Mouse (Mus musculus): Measurements from ENCODE around the gene Uqcc2. TPM values are rescaled to one million over a fixed set of nuclear protein-coding genes. Genes with fewer than 3 reads are reported as not detected.

Uqcc2 gene
- polyA plus RNA-seq, 1 experiment from 2014 or later: 257 TPM

DNA sequence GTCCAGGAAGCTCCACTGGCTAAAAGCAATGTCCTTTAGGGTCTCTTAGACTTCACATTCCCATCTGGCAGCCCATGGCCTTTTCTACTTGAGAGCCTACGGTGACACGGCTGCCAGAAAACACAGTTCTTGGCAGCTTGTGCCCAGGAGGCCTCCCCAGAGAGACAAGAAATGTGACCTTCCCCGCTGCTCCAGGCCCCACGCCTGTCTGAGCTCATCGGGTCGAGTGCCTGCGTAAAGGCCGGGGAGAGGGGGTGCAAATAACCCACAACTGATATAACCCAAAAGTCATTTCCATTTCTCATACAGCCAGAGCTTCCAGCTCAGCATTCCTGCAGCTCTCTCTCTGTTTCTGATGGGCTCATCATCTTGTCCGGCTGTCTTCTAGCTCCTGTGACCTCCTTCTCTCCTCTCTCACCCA is 20.1 kb upstream of the Uqcc2 start:
- Histone ChIP-seq H3K27me3 (no peaks in the 10 kb centered on the region), H3K9ac (no peak overlapping the region), H3K36me3 (no peaks in the 10 kb centered on the region), H3K4me1 (peaks cover 13% of the 10 kb centered on the region; the same call in 1 of the 2 replicates), H3K4me2 (no peak overlapping the region), H3K4me3 (no peak overlapping the region), H3K9me3 (no peaks in the 10 kb centered on the region), H3K27ac (no peak overlapping the region)
- WGBS: 36% methylated on average over 9 of the region's 9 CpGs
- no peak for ATAC-seq (ENCODE audit: borderline replicate concordance, extremely low read depth, low FRiP score, low TSS enrichment)

DNA sequence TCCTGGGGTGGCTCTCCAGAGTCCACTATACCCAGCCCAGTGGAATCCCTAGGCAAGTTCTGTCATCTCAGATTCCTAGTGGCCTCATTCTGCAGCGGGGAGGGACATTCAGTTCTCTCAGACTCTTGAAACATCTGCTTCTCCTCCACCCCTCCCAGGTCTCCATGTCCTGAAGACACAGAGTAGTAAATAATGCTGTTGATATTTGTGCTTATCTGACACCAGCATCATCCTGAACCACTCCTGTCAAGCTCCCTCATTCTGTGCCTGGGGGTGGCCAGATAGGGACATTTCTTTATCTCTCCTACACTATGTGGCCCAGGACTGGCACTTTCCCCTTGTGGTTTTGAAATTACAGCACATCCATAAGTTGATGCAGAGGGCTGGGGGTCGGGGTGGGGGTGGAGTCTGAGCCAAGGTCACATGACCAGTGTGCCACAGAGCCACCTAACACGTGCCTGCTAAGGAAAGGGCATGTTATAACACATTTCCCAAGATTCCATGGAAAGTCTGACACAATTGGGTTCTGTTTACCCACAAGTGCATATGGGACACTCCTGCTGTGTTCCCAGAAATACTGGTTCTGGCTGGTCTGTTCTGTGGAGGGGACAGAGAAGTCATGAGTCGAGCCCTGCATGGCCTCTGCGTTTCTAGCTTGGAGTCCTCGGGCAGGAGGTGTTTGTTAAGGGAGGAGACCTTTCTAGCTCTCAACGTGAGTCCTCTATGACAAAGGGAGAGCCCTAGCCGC is 19.4 kb upstream of the Uqcc2 start:
- WGBS: 41% methylated on average over 8 of the region's 8 CpGs
- no peaks in the 10 kb centered on the region for H3K27me3 ChIP-seq
- no peaks in the 10 kb centered on the region for H3K9me3 ChIP-seq
- no peak; the same call in 1 of the 2 replicates for ATAC-seq (ENCODE audit: borderline replicate concordance, extremely low read depth, low FRiP score, low TSS enrichment)
- no peak overlapping the region for H3K9ac ChIP-seq
- H3K4me1 ChIP-seq: peaks cover 13% of the 10 kb centered on the region; the same call in 1 of the 2 replicates
- no peaks in the 10 kb centered on the region for H3K36me3 ChIP-seq
- H3K4me2 ChIP-seq: no peak overlapping the region
- no peak overlapping the region for H3K4me3 ChIP-seq
- H3K27ac ChIP-seq: no peak overlapping the region

DNA sequence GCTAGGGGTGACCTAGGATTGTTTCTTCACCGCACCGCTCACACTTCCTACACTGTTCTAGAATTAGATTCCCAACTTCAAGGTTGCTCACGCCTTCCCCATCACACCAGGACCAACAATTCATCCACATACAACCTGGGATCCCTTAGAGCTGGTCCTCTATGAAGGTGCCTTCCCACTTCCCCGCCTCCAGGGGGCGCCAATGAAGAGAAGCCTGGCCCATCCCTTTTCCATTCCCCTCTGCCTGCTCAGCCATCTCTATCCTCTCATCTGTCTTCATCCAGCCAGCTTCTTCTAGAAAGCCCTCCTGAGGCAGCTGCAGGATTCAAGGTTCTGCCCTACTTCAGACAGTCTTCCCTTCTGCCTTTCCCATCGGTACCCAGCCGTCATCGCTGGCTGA is 17.7 kb upstream of the Uqcc2 start:
- Histone ChIP-seq H3K4me3 (no peak overlapping the region), H3K36me3 (no peaks in the 10 kb centered on the region), H3K9ac (no peak overlapping the region), H3K9me3 (no peaks in the 10 kb centered on the region), H3K4me2 (no peak overlapping the region), H3K4me1 (peaks cover 17% of the 10 kb centered on the region; the same call in 1 of the 2 replicates), H3K27ac (no peak overlapping the region), H3K27me3 (no peaks in the 10 kb centered on the region)
- WGBS: 72% methylated on average over 8 of the region's 8 CpGs
- no peak for ATAC-seq (ENCODE audit: borderline replicate concordance, extremely low read depth, low FRiP score, low TSS enrichment)

DNA sequence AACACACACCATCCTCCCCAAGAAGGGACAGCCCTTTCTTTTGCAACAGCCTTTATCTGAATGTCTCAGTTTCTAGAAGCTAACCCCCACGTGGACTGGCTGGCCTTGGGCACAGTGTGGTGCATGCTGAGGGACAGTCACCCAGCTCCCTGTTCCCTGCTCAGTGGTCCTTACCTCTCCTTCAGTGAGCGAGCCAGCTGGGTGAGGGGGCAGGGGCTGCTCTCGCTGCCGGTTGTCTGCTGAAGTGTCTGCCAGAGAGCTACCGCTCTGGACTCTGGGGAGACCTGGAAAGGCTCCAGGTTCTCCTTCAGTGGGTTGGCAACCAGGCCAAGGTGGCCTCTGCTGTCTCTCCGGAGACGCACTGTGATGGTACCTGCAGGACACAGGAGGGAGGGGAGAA is 17.2 kb upstream of the Uqcc2 start:
- no peaks in the 10 kb centered on the region for H3K27me3 ChIP-seq
- WGBS: 44% methylated on average over 7 of the region's 7 CpGs
- H3K4me1 ChIP-seq: peaks cover 17% of the 10 kb centered on the region; the same call in 1 of the 2 replicates
- no peaks in the 10 kb centered on the region for H3K36me3 ChIP-seq
- no peak overlapping the region for H3K9ac ChIP-seq
- no peak for ATAC-seq (ENCODE audit: borderline replicate concordance, extremely low read depth, low FRiP score, low TSS enrichment)
- no peak overlapping the region for H3K27ac ChIP-seq
- no peak overlapping the region for H3K4me3 ChIP-seq
- H3K9me3 ChIP-seq: no peaks in the 10 kb centered on the region
- no peak overlapping the region for H3K4me2 ChIP-seq

DNA sequence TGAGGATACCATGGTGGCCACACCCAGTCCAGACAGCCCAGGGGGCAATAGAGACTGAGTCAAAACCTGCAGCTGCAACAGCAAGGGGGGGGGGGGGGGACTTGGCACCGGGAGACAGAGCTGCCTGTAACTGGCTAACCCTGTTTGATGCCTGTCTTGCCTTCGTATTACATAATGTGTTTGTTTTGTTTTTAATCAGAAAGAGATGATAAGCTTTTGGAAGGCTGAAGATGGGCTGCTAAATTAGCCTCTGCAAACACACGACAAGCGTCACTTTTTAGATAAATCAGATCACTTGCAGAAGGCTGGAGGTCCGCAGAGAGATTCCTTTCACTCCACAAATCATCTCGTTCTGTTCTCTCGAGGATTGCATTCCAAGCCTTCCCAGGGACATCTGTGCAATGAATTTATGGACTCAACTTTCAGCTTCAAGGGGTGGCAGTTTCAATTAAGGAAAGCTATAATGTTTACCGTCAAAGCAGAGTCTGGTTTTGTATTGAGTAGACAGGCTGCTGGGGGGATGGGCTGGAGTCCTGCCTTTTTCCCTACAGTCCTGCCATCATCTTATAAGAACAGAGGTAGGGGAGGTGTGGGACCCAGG is 12.7 kb upstream of the Uqcc2 start:
- Histone ChIP-seq H3K27me3 (peaks cover 4% of the 10 kb centered on the region), H3K9me3 (no peaks in the 10 kb centered on the region), H3K36me3 (no peaks in the 10 kb centered on the region), H3K4me2 (no peak overlapping the region), H3K27ac (no peak overlapping the region), H3K4me3 (no peak overlapping the region), H3K9ac (no peak overlapping the region), H3K4me1 (0 out of 2 replicates have a peak, but pooled peaks cover 9% of the 10 kb centered on the region)
- 11% methylated on average over 8 of the region's 8 CpGs for WGBS
- ATAC-seq (ENCODE audit: borderline replicate concordance, extremely low read depth, low FRiP score, low TSS enrichment): no peak

DNA sequence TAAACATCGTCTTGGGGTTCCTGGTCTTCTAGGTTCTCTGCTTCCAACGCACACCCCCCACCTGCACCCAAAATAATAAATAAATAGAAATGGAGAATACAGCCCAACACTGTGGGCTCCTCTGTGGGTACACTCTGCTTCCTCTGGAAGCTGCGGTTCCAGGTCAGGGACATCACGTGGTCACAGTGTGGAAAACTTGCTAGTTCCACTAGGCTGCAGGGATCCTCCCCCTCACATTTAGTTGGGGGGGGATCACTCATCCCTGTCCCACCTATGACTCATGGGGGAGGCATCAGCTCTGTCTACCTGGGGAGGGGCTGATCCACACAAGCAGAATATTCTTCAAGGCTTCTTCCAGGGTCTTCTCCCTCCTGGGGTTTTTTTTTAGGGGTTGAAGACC is 10.4 kb upstream of the Uqcc2 start:
- Histone ChIP-seq H3K4me1 (0 out of 2 replicates have a peak, but pooled peaks cover 9% of the 10 kb centered on the region), H3K9me3 (no peaks in the 10 kb centered on the region), H3K9ac (no peak overlapping the region), H3K27me3 (peaks cover 4% of the 10 kb centered on the region), H3K27ac (no peak overlapping the region), H3K36me3 (no peaks in the 10 kb centered on the region), H3K4me3 (no peak overlapping the region), H3K4me2 (no peak overlapping the region)
- WGBS: 66% methylated on average over 4 of the region's 4 CpGs
- no peak for ATAC-seq (ENCODE audit: borderline replicate concordance, extremely low read depth, low FRiP score, low TSS enrichment)

DNA sequence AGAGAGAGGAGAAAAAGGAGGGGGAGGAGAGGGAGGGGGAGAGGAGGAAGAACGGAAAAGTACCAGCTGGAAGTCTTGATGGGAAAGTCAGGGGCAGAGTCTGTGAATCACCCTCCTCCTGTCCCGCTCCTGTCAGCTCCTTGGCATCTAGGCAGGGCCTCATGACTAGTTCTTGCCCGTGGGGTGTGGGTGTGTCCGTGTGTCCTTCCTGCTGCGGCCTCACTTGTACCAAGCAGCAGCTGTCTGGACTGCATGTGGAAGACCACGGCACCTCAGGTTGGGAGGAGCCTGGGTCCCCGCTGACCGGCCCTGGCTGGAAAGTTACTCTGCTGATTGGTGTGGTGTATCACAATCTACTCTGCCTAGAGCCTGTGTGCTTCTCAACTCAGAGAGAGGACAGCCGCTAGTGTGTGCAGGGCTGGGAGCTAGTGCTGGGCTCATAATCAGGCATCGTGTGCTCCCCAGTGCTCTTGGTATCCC is 8.3 kb upstream of the Uqcc2 start:
- peaks cover 4% of the 10 kb centered on the region for H3K27me3 ChIP-seq
- no peak overlapping the region for H3K27ac ChIP-seq
- H3K9ac ChIP-seq: no peak overlapping the region
- no peaks in the 10 kb centered on the region for H3K9me3 ChIP-seq
- peak overlapping the region; percentile 26; the same call in 1 of the 2 replicates for H3K4me2 ChIP-seq
- no peak overlapping the region for H3K4me3 ChIP-seq
- H3K4me1 ChIP-seq: 0 out of 2 replicates have a peak, but pooled peaks cover 9% of the 10 kb centered on the region
- H3K36me3 ChIP-seq: no peaks in the 10 kb centered on the region
- ATAC-seq (ENCODE audit: borderline replicate concordance, extremely low read depth, low FRiP score, low TSS enrichment): 0 out of 2 replicates have a peak, but pooled peaks have one; percentile 29
- WGBS: 33% methylated on average over 10 of the region's 10 CpGs

DNA sequence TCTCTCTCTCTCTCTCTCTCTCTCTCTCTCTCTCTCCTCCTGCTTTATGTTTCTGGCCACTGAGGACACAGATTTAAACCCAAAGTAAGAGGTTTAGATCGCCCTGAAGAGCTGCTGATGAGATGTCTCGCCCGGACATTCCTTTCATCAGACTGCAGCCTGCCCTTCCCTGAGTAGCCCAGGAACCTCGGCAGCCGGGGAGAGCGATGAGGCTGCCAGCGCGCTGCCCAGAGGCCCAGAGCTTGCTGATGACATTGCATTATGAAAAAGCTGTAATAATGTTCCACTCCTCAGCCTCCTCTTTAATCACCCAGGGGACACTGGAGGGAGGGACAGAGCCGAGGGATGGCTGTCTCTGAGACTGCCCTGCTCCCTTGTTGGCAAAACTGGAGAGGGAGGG is 6.5 kb upstream of the Uqcc2 start:
- no peak overlapping the region for H3K4me3 ChIP-seq
- no peaks in the 10 kb centered on the region for H3K36me3 ChIP-seq
- H3K9ac ChIP-seq: no peak overlapping the region
- no peak overlapping the region for H3K4me2 ChIP-seq
- H3K4me1 ChIP-seq: 0 out of 2 replicates have a peak, but pooled peaks cover 6% of the 10 kb centered on the region
- no peaks in the 10 kb centered on the region; the same call in 1 of the 2 replicates for H3K27me3 ChIP-seq
- H3K27ac ChIP-seq: no peak overlapping the region
- ATAC-seq (ENCODE audit: borderline replicate concordance, extremely low read depth, low FRiP score, low TSS enrichment): no peak
- 29% methylated on average over 9 of the region's 9 CpGs for WGBS
- no peaks in the 10 kb centered on the region for H3K9me3 ChIP-seq

DNA sequence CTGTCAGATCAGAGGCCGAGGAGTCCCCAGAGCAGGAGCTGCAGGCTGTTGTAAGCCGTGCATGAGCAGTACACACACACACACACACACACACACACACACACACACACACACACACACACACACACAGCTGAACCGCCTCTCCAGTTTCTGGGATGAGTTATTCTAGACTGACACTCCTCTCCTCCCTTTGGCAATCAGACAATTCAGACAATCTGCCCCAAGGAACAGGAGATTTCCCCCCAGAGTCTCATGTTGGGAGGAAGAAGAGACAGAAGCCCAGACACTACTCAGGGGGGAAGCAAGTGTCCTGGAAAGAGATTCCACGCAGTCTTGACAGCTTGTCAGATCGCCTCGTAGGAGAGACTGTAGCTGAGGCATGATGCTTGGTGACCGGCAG is 5.6 kb upstream of the Uqcc2 start:
- 31% methylated on average over 7 of the region's 7 CpGs for WGBS
- no peak overlapping the region for H3K9ac ChIP-seq
- no peak overlapping the region for H3K4me3 ChIP-seq
- H3K27ac ChIP-seq: no peak overlapping the region
- H3K27me3 ChIP-seq: no peaks in the 10 kb centered on the region; the same call in 1 of the 2 replicates
- no peak for ATAC-seq (ENCODE audit: borderline replicate concordance, extremely low read depth, low FRiP score, low TSS enrichment)
- H3K9me3 ChIP-seq: no peaks in the 10 kb centered on the region
- no peak overlapping the region for H3K4me2 ChIP-seq
- H3K36me3 ChIP-seq: no peaks in the 10 kb centered on the region
- H3K4me1 ChIP-seq: 0 out of 2 replicates have a peak, but pooled peaks cover 7% of the 10 kb centered on the region

DNA sequence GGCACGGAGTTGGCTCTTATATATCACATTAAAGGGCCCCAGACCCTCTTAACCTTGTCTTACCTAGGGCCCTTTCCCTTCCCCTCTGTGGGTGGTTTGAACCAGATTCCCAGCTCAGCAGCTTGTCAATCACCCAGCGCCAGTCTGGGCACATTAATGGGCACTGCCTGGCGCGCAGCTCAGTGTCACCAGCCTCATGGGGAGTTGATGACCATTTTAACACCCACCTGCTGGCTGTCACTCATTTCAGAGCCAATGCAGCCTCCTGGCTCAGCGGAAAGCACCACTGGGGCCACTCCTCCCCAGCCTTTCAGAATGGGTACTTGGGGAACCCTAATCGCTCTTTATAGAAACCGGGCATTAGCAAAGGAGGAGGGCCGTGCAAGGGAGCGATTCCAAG is 4.7 kb upstream of the Uqcc2 start:
- Histone ChIP-seq H3K27me3 (no peaks in the 10 kb centered on the region), H3K4me3 (no peak overlapping the region), H3K36me3 (no peaks in the 10 kb centered on the region), H3K4me1 (peaks cover 9% of the 10 kb centered on the region), H3K27ac (no peak overlapping the region), H3K9ac (no peak overlapping the region), H3K9me3 (no peaks in the 10 kb centered on the region), H3K4me2 (no peak overlapping the region)
- 69% methylated on average over 9 of the region's 9 CpGs for WGBS
- ATAC-seq (ENCODE audit: borderline replicate concordance, extremely low read depth, low FRiP score, low TSS enrichment): no peak

DNA sequence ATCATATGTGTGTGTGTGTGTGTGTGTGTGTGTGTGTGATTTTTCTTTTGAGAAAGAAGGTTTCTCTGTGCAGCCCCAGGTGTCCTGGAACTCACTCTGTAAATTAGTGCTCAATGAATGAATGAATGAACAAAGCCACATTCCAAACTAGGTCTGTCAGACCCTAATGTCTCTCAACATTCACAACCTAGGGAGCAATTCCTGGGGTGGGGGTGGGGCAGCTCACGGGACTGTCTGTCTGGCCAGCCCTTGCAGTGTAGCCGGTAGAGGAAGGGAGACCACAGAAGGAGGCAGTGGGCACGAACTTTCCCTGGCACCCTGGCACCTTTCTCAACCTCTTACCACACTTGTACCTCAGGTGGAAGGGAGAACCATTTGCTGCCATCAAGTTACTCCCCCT is 999 bp upstream of the Uqcc2 start:
- ATAC-seq (ENCODE audit: borderline replicate concordance, extremely low read depth, low FRiP score, low TSS enrichment): no peak

DNA sequence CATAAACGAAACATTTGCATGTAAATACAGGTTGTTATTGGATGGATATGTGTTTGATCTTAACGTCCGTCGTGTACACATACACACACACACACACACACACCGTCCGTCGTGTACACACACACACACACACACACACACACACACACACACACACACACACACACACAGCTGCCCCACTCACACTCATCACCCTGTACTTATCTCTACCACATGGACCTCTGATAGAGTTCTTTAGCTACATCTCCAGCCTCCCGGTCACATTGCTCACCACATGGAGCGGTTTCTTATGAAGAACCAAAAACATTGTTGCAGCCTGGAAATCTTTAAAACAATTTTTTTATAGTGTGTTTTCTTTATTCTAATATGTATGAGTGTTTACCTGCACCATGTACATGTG is 471 bp upstream of the Uqcc2 start:
- Histone ChIP-seq H3K4me2 (peak overlapping the region; percentile 58), H3K9ac (peak overlapping the region; percentile 67; the same call in 1 of the 2 replicates), H3K36me3 (no peaks in the 10 kb centered on the region), H3K27ac (no peak overlapping the region), H3K4me1 (peaks cover 32% of the 10 kb centered on the region), H3K27me3 (no peaks in the 10 kb centered on the region), H3K9me3 (no peaks in the 10 kb centered on the region), H3K4me3 (peak overlapping the region; percentile 71)
- no peak for ATAC-seq (ENCODE audit: borderline replicate concordance, extremely low read depth, low FRiP score, low TSS enrichment)
- WGBS: 31% methylated on average over 9 of the region's 9 CpGs

More for the DNA sequence above, 999 bp upstream of the Uqcc2 start:
- Histone ChIP-seq H3K4me3 (no peak overlapping the region), H3K9ac (no peak overlapping the region), H3K9me3 (no peaks in the 10 kb centered on the region), H3K27ac (no peak overlapping the region), H3K4me1 (peaks cover 31% of the 10 kb centered on the region), H3K4me2 (no peak overlapping the region), H3K27me3 (no peaks in the 10 kb centered on the region), H3K36me3 (no peaks in the 10 kb centered on the region)
- WGBS: 21% methylated on average over 3 of the region's 3 CpGs

Data from lung, embryonic 15.5 days (tissue).